Mouse (Mus musculus) liver, embryonic 15.5 days (tissue): Measurements from ENCODE around the gene Fgd6. TPM values are rescaled to one million over a fixed set of nuclear protein-coding genes. Genes with fewer than 3 reads are reported as not detected.

Source experiments
- ATAC-seq: fragments of 200-750 bp; cut with Nextera tagmentation; 2 replicates; pipeline ENCODE4 v1.8.0; 2017; ENCODE audit warnings: moderate number of reproducible peaks, mild to moderate bottlenecking, moderate library complexity; ENCODE audit not compliant: insufficient read depth
- H3K27ac ChIP-seq: fragments of 300-500 bp; sonication (generic); replicated peaks from 2 replicates; pipeline ENCODE4 v1.5.1; 2015; ENCODE audit warnings: mild to moderate bottlenecking, inconsistent platforms
- H3K27me3 ChIP-seq: fragments of 300-500 bp; sonication (generic); 2 replicates; pipeline ENCODE4 v1.6.1; 2015; ENCODE audit warnings: mild to moderate bottlenecking, inconsistent platforms
- H3K36me3 ChIP-seq: fragments of 300-500 bp; sonication (generic); replicated peaks from 2 replicates; pipeline ENCODE4 v1.6.1; 2015; ENCODE audit warnings: moderate library complexity, mild to moderate bottlenecking, inconsistent platforms
- H3K4me1 ChIP-seq: fragments of 300-500 bp; sonication (generic); replicated peaks from 2 replicates; pipeline ENCODE4 v1.6.1; 2015; ENCODE audit warnings: inconsistent platforms
- H3K4me2 ChIP-seq: fragments of 300-500 bp; sonication (generic); 2 replicates; pipeline ENCODE4 v1.6.1; 2015; ENCODE audit warnings: moderate library complexity, mild to moderate bottlenecking, inconsistent platforms
- H3K4me3 ChIP-seq: fragments of 300-500 bp; sonication (generic); replicated peaks from 2 replicates; pipeline ENCODE4 v1.5.1; 2015; ENCODE audit warnings: mild to moderate bottlenecking, inconsistent platforms
- H3K9ac ChIP-seq: fragments of 300-500 bp; sonication (generic); 2 replicates; pipeline ENCODE4 v1.6.1; 2015; ENCODE audit warnings: moderate library complexity, mild to moderate bottlenecking, inconsistent platforms
- H3K9me3 ChIP-seq: fragments of 300-500 bp; sonication (generic); replicated peaks from 2 replicates; pipeline ENCODE4 v1.6.1; 2016; ENCODE audit warnings: inconsistent platforms
- WGBS: fragments of 180-500 bp; shearing (Covaris S2); methylation state at CpG from one replicate; pipeline ENCODE4 v1.1.7; 2015; ENCODE audit warnings: mixed read lengths; ENCODE audit not compliant: insufficient replicate concordance; 5-methylcytosine and 5-hydroxymethylcytosine counted together
- polyA plus RNA-seq: library from polyadenylated mRNA; unstranded; fragments of >200 nt; fragmentation: Nextera tagmentation; extraction: Ambion mirVana; gene quantifications from 2 replicates; pipeline ENCODE4 v1.2.1, GENCODE M21; 2015

Fgd6 gene
- polyA plus RNA-seq, 1 experiment from 2014 or later = 2.8 TPM

DNA sequence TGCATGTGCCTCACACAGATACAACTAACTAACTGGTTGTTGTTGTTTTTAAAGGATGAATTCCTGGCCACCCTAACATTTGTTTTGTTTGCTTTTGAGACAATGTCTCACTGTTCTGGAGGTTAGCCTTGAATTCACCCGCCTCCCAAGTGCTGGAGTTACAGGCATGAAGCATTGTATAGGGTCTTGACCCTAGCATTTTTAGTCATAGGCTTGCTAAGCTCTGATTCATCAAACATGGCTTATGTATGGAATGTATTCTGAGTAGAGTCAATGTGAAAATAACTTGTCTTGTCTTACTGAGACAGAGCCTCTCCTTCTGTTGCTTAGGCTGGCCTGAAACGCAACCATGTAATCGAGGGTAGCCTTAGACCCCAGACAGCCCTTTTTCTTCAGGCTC is 82.1 kb downstream of the Fgd6 start:
- 79% methylated on average over 3 of the region's 3 CpGs for WGBS
- Histone ChIP-seq H3K9ac (no peak overlapping the region), H3K4me1 (peaks cover 25% of the 10 kb centered on the region), H3K9me3 (no peaks in the 10 kb centered on the region), H3K27me3 (no peaks in the 10 kb centered on the region), H3K36me3 (peaks cover 12% of the 10 kb centered on the region; the same call in 1 of the 2 replicates), H3K27ac (no peak overlapping the region), H3K4me2 (no peak overlapping the region), H3K4me3 (no peak overlapping the region)
- no peak for ATAC-seq

DNA sequence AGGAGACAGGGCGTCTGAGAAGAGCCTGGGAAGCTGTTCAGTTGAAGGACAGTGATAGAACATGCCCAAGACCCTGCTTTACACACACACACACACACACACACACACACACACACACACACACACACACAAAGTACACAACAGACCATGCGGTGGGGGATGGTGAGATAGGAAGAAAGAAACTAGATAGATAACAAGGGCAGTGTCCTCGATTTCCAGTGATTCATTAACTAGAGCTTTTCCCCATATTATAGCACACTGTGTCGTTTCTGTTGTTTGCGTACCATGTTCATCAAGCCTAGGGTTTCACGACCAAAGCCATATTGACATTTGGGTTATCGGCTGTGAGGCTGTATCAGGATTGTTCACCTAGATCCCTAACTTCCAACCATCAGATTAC is 83.2 kb downstream of the Fgd6 start:
- H3K4me1 ChIP-seq = peaks cover 30% of the 10 kb centered on the region
- H3K9ac ChIP-seq = no peak overlapping the region
- no peak overlapping the region for H3K4me3 ChIP-seq
- no peaks in the 10 kb centered on the region for H3K27me3 ChIP-seq
- peaks cover 23% of the 10 kb centered on the region for H3K36me3 ChIP-seq
- H3K4me2 ChIP-seq = no peak overlapping the region
- 0 out of 2 replicates have a peak overlapping the region, but pooled peaks have one; percentile 45 for H3K27ac ChIP-seq
- H3K9me3 ChIP-seq = no peaks in the 10 kb centered on the region
- peak; percentile 20 for ATAC-seq
- whole genome bisulfite sequencing = 63% methylated on average over 7 of the region's 7 CpGs

DNA sequence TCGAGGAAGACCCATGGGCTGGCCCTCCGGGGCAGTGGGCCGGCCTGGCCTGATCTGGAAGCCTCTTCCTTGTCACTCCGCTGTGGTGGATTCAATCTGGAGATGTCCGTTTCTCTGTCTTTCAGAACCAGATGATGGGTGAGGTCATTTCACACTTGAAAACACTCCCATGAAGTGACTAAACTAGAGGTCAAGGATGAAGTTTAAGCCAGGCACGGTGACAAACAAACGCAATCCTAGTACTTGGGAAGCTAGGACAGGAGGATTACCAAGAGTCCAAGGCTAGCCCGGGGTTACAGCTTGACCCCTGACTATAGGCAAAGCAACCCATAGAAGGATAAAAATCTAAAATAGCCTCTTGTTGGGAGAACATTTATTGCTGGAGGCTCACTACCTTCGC is 84.9 kb downstream of the Fgd6 start:
- Histone ChIP-seq H3K9me3 (no peaks in the 10 kb centered on the region), H3K27ac (no peak overlapping the region), H3K27me3 (no peaks in the 10 kb centered on the region), H3K36me3 (peaks cover 40% of the 10 kb centered on the region), H3K9ac (no peak overlapping the region), H3K4me3 (no peak overlapping the region), H3K4me2 (no peak overlapping the region), H3K4me1 (peaks cover 24% of the 10 kb centered on the region)
- 82% methylated on average over 9 of the region's 9 CpGs for WGBS
- ATAC-seq = no peak

DNA sequence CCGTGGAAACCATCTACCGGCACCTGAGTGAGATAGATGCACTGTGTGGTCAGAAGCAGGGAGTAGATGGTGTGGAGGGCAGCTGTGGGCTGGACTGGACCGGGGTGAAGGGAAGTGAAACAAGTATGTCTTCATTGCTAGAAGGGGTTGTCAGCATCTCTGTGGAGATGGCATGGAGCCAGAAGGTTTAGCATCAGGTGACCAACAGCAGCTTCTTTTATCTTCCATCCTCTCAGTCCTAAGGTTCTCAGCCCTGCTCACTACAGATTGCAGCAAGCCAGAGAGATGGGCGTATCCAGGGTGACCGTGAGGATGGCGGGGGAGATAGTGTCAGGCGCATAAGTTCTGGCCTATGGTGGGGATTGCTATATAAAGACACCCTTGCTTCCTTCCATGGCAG is 86.8 kb downstream of the Fgd6 start:
- Histone ChIP-seq H3K4me2 (peak overlapping the region; percentile 1; the same call in 1 of the 2 replicates), H3K4me1 (peaks cover 19% of the 10 kb centered on the region), H3K9ac (no peak overlapping the region), H3K27ac (0 out of 2 replicates have a peak overlapping the region, but pooled peaks have one; percentile 22), H3K27me3 (no peaks in the 10 kb centered on the region), H3K4me3 (no peak overlapping the region), H3K9me3 (no peaks in the 10 kb centered on the region), H3K36me3 (peaks cover 55% of the 10 kb centered on the region)
- ATAC-seq = peak; percentile 86
- WGBS = 43% methylated on average over 7 of the region's 7 CpGs

DNA sequence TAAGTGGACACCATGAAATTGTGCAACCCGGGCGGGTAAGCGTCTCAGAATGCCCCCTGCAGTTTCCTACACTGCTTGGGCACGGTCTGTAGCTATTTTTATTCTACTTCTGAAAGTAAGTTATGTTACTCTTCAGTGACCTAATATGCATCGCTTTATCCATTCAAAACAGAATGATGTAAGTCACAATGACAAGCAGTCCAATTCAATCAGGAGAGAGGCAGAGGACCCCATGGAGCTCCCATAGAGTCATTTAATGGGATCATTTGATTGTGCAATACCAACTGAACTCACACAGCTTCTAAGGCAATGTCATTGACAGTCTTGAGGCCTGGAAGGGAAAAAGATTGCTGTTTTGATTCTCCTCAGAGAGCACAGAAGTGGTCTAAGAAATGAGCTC is 87.8 kb downstream of the Fgd6 start:
- Histone ChIP-seq H3K9me3 (no peaks in the 10 kb centered on the region), H3K4me2 (no peak overlapping the region), H3K9ac (no peak overlapping the region), H3K36me3 (peaks cover 55% of the 10 kb centered on the region), H3K27me3 (no peaks in the 10 kb centered on the region), H3K4me3 (no peak overlapping the region), H3K27ac (no peak overlapping the region), H3K4me1 (peaks cover 19% of the 10 kb centered on the region)
- WGBS = 83% methylated on average over 5 of the region's 5 CpGs
- no peak for ATAC-seq

DNA sequence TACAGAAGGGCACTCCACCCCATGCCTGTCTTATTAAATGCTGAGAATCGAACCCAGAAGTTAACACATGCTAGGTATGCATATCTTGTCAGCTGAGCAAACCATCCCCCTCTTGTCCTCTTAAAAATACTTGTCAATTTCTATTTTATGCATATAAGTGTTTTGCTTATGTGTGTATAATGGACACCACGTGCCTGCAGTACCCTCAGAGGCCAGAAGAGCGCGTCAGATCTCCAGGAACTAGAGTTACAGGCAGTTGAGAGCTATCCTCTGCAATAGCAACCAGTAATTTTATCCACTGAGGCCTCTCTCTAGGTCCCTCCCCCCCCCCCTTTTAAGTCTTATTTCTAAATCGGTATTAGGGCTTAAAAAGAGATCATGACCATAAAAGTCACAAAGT is 88.6 kb downstream of the Fgd6 start:
- peaks cover 55% of the 10 kb centered on the region for H3K36me3 ChIP-seq
- no peak for ATAC-seq
- WGBS = 72% methylated on average over 5 of the region's 5 CpGs

DNA sequence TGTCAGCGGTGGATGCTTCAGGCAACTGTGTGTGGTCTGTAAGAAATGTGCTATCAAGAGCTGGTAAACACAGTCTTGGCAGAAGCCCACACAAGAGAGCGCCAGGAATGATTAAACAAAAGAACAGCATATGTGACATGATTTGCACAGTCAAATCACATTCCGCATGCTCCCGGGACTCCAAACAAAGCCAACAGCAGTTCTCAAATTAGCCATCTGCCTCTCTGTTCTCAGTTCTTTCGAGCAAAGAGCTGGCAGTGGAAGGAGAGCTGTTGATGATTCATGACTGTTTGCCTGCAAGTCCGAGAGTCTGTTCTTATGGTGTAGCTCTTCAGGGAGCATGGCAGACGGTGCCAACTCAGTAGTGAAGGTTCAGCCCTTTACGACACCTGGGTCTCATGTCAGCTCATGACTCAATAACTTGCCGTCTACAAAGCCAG is 93.9 kb downstream of the Fgd6 start:
- H3K36me3 ChIP-seq = peaks cover 30% of the 10 kb centered on the region
- no peaks in the 10 kb centered on the region for H3K4me1 ChIP-seq
- no peak for ATAC-seq
- 76% methylated on average over 9 of the region's 9 CpGs for WGBS
- H3K27me3 ChIP-seq = no peaks in the 10 kb centered on the region
- no peak overlapping the region for H3K4me3 ChIP-seq
- H3K9ac ChIP-seq = no peak overlapping the region
- no peaks in the 10 kb centered on the region for H3K9me3 ChIP-seq
- no peak overlapping the region for H3K27ac ChIP-seq
- H3K4me2 ChIP-seq = no peak overlapping the region

More for the DNA sequence above, 88.6 kb downstream of the Fgd6 start:
- Histone ChIP-seq H3K4me2 (no peak overlapping the region), H3K27me3 (no peaks in the 10 kb centered on the region), H3K9me3 (no peaks in the 10 kb centered on the region), H3K9ac (no peak overlapping the region), H3K27ac (no peak overlapping the region), H3K4me3 (no peak overlapping the region), H3K4me1 (peaks cover 19% of the 10 kb centered on the region)

DNA sequence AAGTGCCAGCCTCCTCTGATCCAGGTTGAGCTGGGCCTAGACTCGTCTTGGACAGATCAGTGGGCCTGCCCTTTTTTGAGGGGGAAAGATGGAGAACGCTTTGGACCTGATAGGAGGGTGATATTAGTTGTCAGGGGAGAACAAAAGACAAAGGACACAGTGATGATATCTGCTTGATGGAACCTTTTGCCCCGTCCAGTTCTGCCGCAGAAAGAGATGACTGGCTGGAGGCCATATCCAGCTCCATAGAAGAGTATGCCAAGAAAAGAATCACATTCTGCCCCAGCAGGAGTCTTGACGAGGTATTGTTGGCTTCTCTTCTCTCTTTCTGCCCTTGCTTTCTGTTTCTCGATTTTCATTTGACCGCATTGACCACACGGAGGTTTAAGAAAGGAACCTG is 97.3 kb downstream of the Fgd6 start:
- peaks cover 14% of the 10 kb centered on the region for H3K36me3 ChIP-seq
- no peak overlapping the region for H3K4me3 ChIP-seq
- H3K4me2 ChIP-seq = no peak overlapping the region
- H3K4me1 ChIP-seq = no peaks in the 10 kb centered on the region
- no peak overlapping the region for H3K9ac ChIP-seq
- H3K9me3 ChIP-seq = no peaks in the 10 kb centered on the region
- H3K27me3 ChIP-seq = no peaks in the 10 kb centered on the region
- 72% methylated on average over 8 of the region's 8 CpGs for WGBS
- no peak overlapping the region for H3K27ac ChIP-seq
- ATAC-seq = no peak

DNA sequence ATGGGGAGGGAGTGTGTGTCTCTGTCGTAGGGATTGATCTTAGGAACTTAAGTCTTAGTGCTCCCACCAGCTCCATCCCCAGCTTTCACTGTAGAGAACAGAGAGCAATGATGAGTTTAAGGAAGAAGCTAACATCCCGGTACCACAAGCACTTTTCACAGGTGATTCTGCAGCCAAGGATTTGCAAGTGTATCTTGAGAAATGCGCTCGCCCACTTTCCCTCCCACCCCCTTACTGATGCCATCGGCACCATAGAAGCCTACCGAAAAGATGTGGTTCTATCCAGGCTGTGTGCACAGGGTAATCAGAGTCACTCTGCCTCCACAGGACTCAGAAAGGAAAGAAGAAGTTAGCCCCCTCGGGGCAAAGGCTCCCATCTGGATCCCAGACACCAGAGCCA is 97.9 kb downstream of the Fgd6 start:
- no peaks in the 10 kb centered on the region for H3K4me1 ChIP-seq
- H3K27ac ChIP-seq = no peak overlapping the region
- H3K4me3 ChIP-seq = no peak overlapping the region
- H3K27me3 ChIP-seq = no peaks in the 10 kb centered on the region
- H3K4me2 ChIP-seq = no peak overlapping the region
- peaks cover 20% of the 10 kb centered on the region for H3K36me3 ChIP-seq
- 80% methylated on average over 7 of the region's 7 CpGs for WGBS
- no peaks in the 10 kb centered on the region for H3K9me3 ChIP-seq
- H3K9ac ChIP-seq = no peak overlapping the region
- no peak for ATAC-seq

DNA sequence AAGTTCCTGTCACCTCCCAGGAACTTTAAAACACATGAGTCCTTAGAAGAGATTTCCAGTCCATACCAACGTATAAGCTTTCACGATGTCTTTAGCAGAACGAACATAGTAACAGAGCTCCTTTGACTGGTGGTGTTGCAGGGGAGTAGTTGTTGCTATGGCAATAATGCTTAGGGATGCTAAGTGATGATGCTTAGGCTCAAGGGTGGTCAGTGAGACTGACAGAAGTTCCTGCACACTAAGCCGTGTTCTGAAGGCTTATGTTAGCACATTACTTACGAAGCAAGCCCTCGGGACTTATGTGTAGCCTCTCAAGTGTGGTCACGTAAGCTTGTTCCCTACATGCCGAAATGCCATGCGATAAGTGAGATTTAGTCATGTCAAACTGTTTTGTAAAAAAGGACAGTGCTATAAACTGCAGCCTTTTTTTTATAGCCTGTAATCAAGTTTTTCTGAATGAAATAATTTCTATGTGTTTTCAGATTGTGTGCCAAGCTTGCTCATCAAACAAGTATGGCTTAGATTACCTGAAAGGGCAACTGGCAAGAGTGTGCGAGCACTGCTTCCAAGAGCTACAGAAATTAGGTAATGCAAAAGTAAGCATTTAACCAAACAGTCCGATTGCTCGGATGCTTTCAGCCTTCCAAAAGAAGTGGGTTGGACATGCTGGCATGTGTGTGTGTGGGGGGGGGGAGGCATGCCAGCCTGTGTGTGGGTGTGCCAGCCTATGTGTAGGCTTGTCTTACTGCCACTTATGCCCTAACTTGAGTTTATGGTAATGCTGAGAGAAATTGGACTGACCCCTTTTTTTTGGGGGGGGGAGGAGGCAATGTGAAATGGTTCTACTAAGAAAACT is 99.0 kb downstream of the Fgd6 start:
- H3K9ac ChIP-seq = no peak overlapping the region
- H3K27ac ChIP-seq = no peak overlapping the region
- no peak for ATAC-seq
- no peaks in the 10 kb centered on the region for H3K9me3 ChIP-seq
- 82% methylated on average over 12 of the region's 12 CpGs for WGBS
- no peak overlapping the region for H3K4me2 ChIP-seq
- H3K36me3 ChIP-seq = peaks cover 30% of the 10 kb centered on the region
- H3K27me3 ChIP-seq = no peaks in the 10 kb centered on the region
- H3K4me3 ChIP-seq = no peak overlapping the region
- H3K4me1 ChIP-seq = no peaks in the 10 kb centered on the region

DNA sequence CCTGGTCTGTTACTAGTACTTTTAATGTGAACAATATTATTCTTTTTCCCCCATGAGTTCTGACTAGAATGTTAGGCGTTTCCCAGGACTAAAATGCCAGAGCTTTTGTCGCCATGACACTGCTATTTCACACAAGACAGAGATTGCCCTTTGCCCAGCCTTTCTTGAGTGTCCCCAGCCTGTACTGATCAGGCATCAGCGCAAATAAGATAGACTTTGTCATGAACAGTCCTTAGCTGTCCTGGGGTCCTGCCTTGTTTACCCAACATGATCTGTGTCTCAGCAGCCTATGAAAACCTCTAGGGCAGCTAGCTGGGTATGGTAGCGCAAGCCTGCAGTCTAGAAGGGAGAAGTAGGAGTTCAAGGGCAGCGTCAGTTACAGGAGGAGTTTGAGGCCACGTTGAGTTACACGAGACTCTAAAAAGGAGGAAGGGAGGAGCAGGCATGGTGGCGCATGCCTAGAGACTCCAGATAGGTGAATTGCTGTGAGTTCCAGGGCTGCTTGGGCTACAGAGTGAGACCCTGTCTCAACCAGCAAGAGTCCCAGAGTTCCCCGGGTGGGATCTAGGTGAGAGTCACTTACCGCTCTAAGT is 103.2 kb downstream of the Fgd6 start:
- WGBS = 71% methylated on average over 10 of the region's 10 CpGs
- no peak overlapping the region for H3K9ac ChIP-seq
- H3K36me3 ChIP-seq = peaks cover 43% of the 10 kb centered on the region
- H3K9me3 ChIP-seq = no peaks in the 10 kb centered on the region
- H3K4me1 ChIP-seq = no peaks in the 10 kb centered on the region
- H3K4me2 ChIP-seq = no peak overlapping the region
- H3K27ac ChIP-seq = no peak overlapping the region
- H3K27me3 ChIP-seq = no peaks in the 10 kb centered on the region
- H3K4me3 ChIP-seq = no peak overlapping the region
- no peak for ATAC-seq
